Mouse (Mus musculus) liver, postnatal 0 days (tissue): Measurements from ENCODE around the gene Eral1. TPM values are rescaled to one million over a fixed set of nuclear protein-coding genes. Genes with fewer than 3 reads are reported as not detected.

Experiments used
- ATAC-seq: fragments of 200-750 bp; cut with Nextera tagmentation; 2 replicates; pipeline ENCODE4 v1.8.0; 2017; ENCODE audit warnings: mild to moderate bottlenecking, moderate library complexity
- DNase-seq: peaks from one replicate; pipeline ENCODE4 v3.0.0-alpha.2; 2016
- H3K27ac ChIP-seq: fragments of 300-500 bp; sonication (generic); 2 replicates; pipeline ENCODE4 v1.5.1; 2014; ENCODE audit warnings: antibody characterized with exemption, moderate library complexity, mild to moderate bottlenecking, low read depth
- H3K27me3 ChIP-seq: fragments of 300-500 bp; sonication (generic); 2 replicates; pipeline ENCODE4 v1.6.1; 2014; ENCODE audit warnings: low read length, control low read depth, mixed read lengths; ENCODE audit not compliant: insufficient read depth
- H3K36me3 ChIP-seq: fragments of 300-500 bp; sonication (generic); replicated peaks from 2 replicates; pipeline ENCODE4 v1.6.1; 2014; ENCODE audit warnings: mild to moderate bottlenecking, control low read depth, low read length, moderate library complexity, mixed read lengths; ENCODE audit not compliant: insufficient read depth
- H3K4me1 ChIP-seq: fragments of 300-500 bp; sonication (generic); 2 replicates; pipeline ENCODE4 v1.6.1; 2014; ENCODE audit warnings: antibody characterized with exemption, mild to moderate bottlenecking, control low read depth; ENCODE audit not compliant: insufficient read depth
- H3K4me2 ChIP-seq: fragments of 300-500 bp; sonication (generic); 2 replicates; pipeline ENCODE4 v1.6.1; 2014; ENCODE audit warnings: low read depth, mild to moderate bottlenecking, low read length, moderate library complexity, mixed read lengths
- H3K4me3 ChIP-seq: fragments of 300-500 bp; sonication (generic); 2 replicates; pipeline ENCODE4 v1.5.1; 2014; ENCODE audit warnings: low read depth, low read length
- H3K9ac ChIP-seq: fragments of 300-500 bp; sonication (generic); replicated peaks from 2 replicates; pipeline ENCODE4 v1.6.1; 2014; ENCODE audit warnings: mild to moderate bottlenecking, moderate library complexity
- H3K9me3 ChIP-seq: fragments of 300-500 bp; sonication (generic); 2 replicates; pipeline ENCODE4 v1.6.1; 2016; ENCODE audit warnings: mild to moderate bottlenecking, control low read depth, low read length, mixed read lengths
- CTCF ChIP-seq: sonication (generic); IDR thresholded peaks from 2 replicates; pipeline ENCODE4 v1.5.1; 2016; ENCODE audit warnings: antibody characterized with exemption, low read depth
- EP300 ChIP-seq: IDR thresholded peaks from 2 replicates; pipeline ENCODE4 v1.6.1; 2016; ENCODE audit warnings: antibody characterized with exemption, low read depth, mild to moderate bottlenecking
- WGBS: fragments of 180-500 bp; shearing (Covaris S2); extraction: QIAGEN DNeasy Blood & Tissue Kit; methylation state at CpG from one replicate; pipeline ENCODE4 v1.1.7; 2014; ENCODE audit not compliant: insufficient replicate concordance; 5-methylcytosine and 5-hydroxymethylcytosine counted together
- polyA plus RNA-seq: library from polyadenylated mRNA; unstranded; fragments of >200 nt; fragmentation: Nextera tagmentation; extraction: Ambion mirVana; gene quantifications from 2 replicates; pipeline ENCODE4 v1.2.1, GENCODE M21; 2015

Gene Eral1
- polyA plus RNA-seq, 1 experiment from 2014 or later: 10.6 TPM

- peak overlapping the region; percentile 83; the same call in 1 of the 2 replicates for H3K9ac ChIP-seq
- 0 out of 2 replicates have a peak, but pooled peaks have one; percentile 23 for TF ChIP-seq EP300
- no peak for TF ChIP-seq CTCF
- H3K4me1 ChIP-seq: peaks cover 19% of the 10 kb centered on the region
These were observed 5.5 kb downstream of the Eral1 start for GRCm38 (mm10) chr11:78074666-78075065.

DNA sequence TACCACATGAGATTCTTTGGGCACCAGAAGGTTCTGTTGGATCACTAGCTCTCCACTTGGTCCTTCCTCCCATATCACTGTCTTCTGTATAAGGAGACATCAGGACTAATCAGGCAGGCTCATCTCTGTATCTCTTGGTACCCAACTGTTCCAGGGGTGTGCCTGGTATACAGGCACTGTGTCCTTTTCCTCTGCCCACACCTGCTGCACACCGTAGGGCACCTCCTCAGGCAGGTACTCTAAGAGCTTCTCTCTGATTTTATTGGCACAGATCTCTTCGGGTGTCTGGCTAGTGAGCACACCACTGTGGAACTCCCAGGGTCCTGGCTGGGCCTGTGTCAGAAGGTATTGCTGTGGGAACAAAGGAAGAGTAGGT is 5.9 kb downstream of the Eral1 start:
- H3K9ac ChIP-seq: peak overlapping the region; percentile 83
- peak overlapping the region; percentile 76 for H3K4me2 ChIP-seq
- peak overlapping the region; percentile 68 for H3K4me3 ChIP-seq
- peaks cover 15% of the 10 kb centered on the region; the same call in 1 of the 2 replicates for H3K4me1 ChIP-seq
- H3K27me3 ChIP-seq: no peaks in the 10 kb centered on the region
- 75% methylated on average over 2 of the region's 2 CpGs for WGBS
- DNase-seq (no peak), ATAC-seq (peak; percentile 1; the same call in 1 of the 2 replicates)
- TF ChIP-seq CTCF (no peak), EP300 (peak; percentile 47; the same call in 1 of the 2 replicates)
- peaks cover 48% of the 10 kb centered on the region for H3K36me3 ChIP-seq
- peak overlapping the region; percentile 97 for H3K27ac ChIP-seq
- no peaks in the 10 kb centered on the region for H3K9me3 ChIP-seq

More at GRCm38 (mm10) chr11:78074666-78075065, 5.5 kb downstream of the Eral1 start:
- Histone ChIP-seq H3K27ac (peak overlapping the region; percentile 97), H3K4me3 (peak overlapping the region; percentile 68), H3K27me3 (no peaks in the 10 kb centered on the region), H3K36me3 (peaks cover 48% of the 10 kb centered on the region), H3K4me2 (peak overlapping the region; percentile 76), H3K9me3 (no peaks in the 10 kb centered on the region)
- DNase-seq (no peak), ATAC-seq (no peak)
- WGBS: 60% methylated on average over 4 of the region's 4 CpGs

GRCm38 (mm10) chr11:78073577-78074276 is 6.5 kb downstream of the Eral1 start:
- no peaks in the 10 kb centered on the region for H3K27me3 ChIP-seq
- 65% methylated on average over 9 of the region's 9 CpGs for WGBS
- no peak for TF ChIP-seq CTCF
- TF ChIP-seq EP300: no peak; the same call in 1 of the 2 replicates
- DNase-seq: peak; percentile 45
- peak overlapping the region; percentile 76 for H3K4me2 ChIP-seq
- H3K9ac ChIP-seq: peak overlapping the region; percentile 83
- ATAC-seq: peak; percentile 6
- H3K36me3 ChIP-seq: peaks cover 48% of the 10 kb centered on the region
- peak overlapping the region; percentile 97 for H3K27ac ChIP-seq
- H3K4me1 ChIP-seq: peaks cover 11% of the 10 kb centered on the region; the same call in 1 of the 2 replicates
- no peaks in the 10 kb centered on the region for H3K9me3 ChIP-seq
- peak overlapping the region; percentile 68 for H3K4me3 ChIP-seq

GRCm38 (mm10) chr11:78072425-78073130 is 7.6 kb downstream of the Eral1 start:
- peak overlapping the region; percentile 76 for H3K4me2 ChIP-seq
- peak; percentile 89 for TF ChIP-seq EP300
- TF ChIP-seq CTCF: no peak
- H3K27ac ChIP-seq: peak overlapping the region; percentile 97
- peaks cover 42% of the 10 kb centered on the region for H3K36me3 ChIP-seq
- WGBS: 29% methylated on average over 6 of the region's 6 CpGs
- ATAC-seq (peak; percentile 46), DNase-seq (peak; percentile 86)
- H3K4me1 ChIP-seq: peaks cover 14% of the 10 kb centered on the region; the same call in 1 of the 2 replicates
- peak overlapping the region; percentile 68 for H3K4me3 ChIP-seq
- peak overlapping the region; percentile 83 for H3K9ac ChIP-seq
- H3K9me3 ChIP-seq: no peaks in the 10 kb centered on the region
- no peaks in the 10 kb centered on the region for H3K27me3 ChIP-seq

DNA sequence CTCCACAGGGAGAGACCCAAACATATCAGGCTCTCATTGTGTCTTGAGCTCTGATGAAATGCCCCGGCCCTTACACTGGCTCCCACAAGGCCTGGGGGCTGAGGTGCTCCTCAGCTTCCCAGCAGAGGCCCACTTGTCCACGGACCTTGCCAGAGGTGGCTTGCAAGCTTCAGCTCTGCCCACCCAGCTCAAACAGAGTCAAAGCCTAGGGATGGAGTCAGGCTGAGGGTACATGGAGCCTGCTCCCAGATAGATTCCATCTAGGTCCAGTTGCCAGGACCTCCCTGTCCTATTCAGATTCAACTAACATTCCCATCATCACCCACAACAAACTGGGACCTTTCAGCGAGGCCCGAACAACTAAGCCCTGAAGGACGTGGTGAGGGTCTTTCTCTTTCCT is 8.2 kb downstream of the Eral1 start:
- ATAC-seq: no peak
- Histone ChIP-seq H3K9ac (peak overlapping the region; percentile 83), H3K9me3 (no peaks in the 10 kb centered on the region), H3K27me3 (no peaks in the 10 kb centered on the region), H3K4me1 (peaks cover 20% of the 10 kb centered on the region), H3K27ac (peak overlapping the region; percentile 97), H3K36me3 (peaks cover 39% of the 10 kb centered on the region), H3K4me3 (peak overlapping the region; percentile 68), H3K4me2 (peak overlapping the region; percentile 76)
- TF ChIP-seq EP300: no peak
- WGBS: 60% methylated on average over 5 of the region's 5 CpGs
- peak; percentile 16 for DNase-seq

DNA sequence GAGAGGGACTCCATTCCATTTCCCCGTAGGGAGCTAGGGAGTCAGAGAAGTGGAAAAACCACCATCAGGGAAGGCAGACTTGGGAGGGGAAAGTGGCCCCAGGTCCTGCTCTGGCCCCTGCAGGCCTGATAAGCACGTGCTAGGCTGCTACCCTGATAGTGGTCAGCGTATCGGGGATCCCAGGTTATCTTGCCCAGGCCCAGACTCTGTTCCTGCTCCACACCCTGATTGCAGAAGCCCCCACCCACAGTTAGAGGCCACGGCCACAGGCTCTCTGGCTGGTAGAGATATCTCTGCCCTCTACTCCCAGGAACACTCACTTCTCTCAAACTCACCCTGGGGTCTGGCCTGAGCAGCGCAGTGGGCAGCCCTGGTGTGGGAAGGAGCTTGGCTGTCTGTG is 10.5 kb downstream of the Eral1 start:
- DNase-seq: peak; percentile 80
- peak; percentile 80 for ATAC-seq
- H3K9ac ChIP-seq: peak overlapping the region; percentile 83
- H3K4me3 ChIP-seq: peak overlapping the region; percentile 3; the same call in 1 of the 2 replicates
- H3K27me3 ChIP-seq: no peaks in the 10 kb centered on the region
- H3K4me2 ChIP-seq: peak overlapping the region; percentile 76
- 39% methylated on average over 6 of the region's 6 CpGs for WGBS
- H3K27ac ChIP-seq: peak overlapping the region; percentile 97
- H3K4me1 ChIP-seq: peaks cover 29% of the 10 kb centered on the region
- H3K9me3 ChIP-seq: no peaks in the 10 kb centered on the region
- TF ChIP-seq CTCF (no peak), EP300 (peak; percentile 100)
- H3K36me3 ChIP-seq: peaks cover 25% of the 10 kb centered on the region
